Mouse (Mus musculus): ENCODE results near the gene Ptprz1.

DNA sequence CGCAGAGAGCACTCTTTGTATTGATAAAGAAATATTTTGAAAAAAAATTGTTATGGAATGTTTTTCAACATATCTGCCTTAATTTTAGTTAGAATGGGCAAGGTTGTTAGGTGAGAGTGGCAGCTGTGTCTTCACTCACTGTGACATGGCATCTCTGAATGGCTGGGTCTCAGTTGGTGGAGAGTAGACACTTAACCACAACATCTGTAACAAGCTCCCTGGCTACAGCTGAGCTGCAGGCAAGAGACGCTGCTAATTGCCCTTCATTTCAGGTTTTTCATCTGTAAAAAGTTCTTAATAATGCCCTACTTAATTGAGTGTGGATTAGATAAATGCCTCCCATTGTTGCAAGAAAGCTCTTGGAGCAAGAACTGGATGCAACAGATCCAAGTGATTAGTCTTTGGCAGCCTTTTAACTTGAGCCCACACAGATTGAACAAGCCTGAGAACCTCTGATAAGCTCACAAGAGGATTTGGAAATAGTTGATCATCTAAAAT, 57.5 kb downstream of the Ptprz1 start:
- no peak for TF ChIP-seq CTCF (conservative IDR thresholded peaks at IDR 0.05; ENCODE audit: insufficient read depth, insufficient read length, low read depth, low read length)
- no peak for TF ChIP-seq POLR2A (IDR thresholded peaks at IDR 0.05; ENCODE audit: low read depth, low read length)

Measured in kidney, adult 2 months (tissue).